Mouse (Mus musculus) urinary bladder, adult 18-20 months (tissue): ENCODE results near the gene Josd2.

Experiments used
- DNase-seq, 2 experiments: peaks; one replicate each; pipeline ENCODE4 v3.0.0; 2022; ENCODE audit warnings: low spot score in 2 of 2, mixed read lengths in 2 of 2

Gene Josd2

GRCm38 (mm10) chr7:44446070-44446855 is 21.5 kb upstream of the Josd2 start:
- DNase-seq, result no peak

DNA sequence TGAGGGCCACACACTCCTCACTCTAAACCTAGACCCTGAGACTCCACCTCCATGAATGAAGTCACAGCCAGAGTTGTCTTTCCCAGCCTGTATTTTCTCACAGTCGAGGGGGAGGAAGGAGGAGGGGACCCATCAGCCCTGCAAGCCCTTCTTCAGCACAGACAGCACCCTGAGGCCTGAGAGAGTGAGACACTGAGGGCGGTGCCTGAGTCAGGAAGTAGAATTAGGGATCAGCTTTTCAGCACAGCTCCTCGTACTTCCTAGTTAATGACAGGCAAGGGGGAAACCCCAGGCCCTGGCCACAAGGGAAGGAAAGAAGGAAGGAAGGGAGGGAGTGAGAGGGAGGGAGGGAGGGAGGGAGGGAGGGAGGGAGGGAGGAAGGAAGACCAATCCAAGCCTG is 14.5 kb upstream of the Josd2 start:
- no peak for DNase-seq

GRCm38 (mm10) chr7:44456302-44456701 is 11.5 kb upstream of the Josd2 start:
- no peak for DNase-seq

DNA sequence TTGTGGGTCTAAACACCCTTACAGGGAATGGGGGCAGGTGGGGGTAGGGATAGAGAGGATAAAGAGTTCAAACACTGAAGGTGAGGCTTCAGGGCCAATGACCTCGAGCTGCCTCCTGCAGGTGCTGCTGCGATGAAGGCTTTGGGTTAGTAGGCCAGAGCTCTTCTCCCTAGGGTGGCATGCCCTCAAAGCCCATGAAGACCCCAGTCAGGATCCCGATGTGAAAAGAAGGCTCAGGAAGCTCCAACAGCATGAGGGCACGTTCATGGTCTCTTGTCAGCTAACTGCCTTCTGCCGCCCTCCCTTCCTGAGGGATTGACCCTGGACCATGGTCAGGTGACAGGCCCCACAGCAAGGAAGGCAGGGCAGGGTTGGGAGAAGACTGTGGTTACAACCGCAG is 7.7 kb upstream of the Josd2 start:
- no peak for DNase-seq

GRCm38 (mm10) chr7:44460767-44461502 is 6.8 kb upstream of the Josd2 start:
- no peak for DNase-seq

DNA sequence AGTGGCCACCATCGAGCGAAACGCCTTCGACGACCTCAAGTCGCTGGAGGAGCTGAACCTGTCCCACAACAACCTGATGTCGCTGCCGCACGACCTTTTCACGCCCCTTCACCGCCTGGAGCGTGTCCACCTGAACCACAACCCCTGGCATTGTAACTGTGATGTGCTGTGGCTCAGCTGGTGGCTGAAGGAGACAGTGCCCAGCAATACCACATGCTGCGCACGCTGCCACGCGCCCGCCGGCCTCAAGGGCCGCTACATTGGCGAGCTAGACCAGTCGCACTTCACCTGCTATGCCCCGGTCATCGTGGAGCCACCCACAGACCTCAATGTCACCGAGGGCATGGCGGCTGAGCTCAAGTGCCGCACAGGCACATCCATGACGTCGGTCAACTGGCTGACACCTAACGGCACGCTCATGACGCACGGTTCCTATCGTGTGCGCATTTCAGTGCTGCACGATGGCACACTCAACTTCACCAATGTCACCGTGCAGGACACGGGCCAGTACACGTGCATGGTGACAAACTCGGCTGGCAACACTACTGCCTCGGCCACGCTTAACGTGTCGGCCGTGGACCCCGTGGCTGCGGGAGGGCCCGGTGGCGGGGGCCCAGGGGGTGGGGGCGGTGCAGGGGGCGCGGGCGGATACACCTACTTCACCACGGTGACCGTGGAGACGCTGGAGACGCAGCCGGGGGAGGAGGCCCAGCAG is 6.1 kb upstream of the Josd2 start:
- no peak for DNase-seq

- DNase-seq, result no peak
Measured at GRCm38 (mm10) chr7:44462218-44463055, 5.3 kb upstream of the Josd2 start.

DNA sequence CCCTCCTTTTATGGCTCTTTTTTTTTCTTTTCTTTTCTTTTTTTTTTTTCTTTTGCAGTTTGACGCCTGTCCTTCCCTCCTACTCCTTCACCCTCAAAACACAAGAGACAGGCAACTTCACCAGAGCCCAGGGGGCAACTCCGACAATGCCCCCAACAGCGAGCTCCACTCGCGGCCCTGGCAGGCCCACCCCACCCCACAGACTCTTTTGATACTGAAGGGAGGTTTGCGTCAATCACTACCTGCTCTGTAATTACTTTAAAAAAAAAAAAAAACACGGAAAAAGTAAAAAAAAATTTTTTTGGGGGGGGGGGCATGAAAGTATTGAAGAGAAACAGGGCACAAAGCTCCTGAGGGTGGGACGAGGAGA is 4.7 kb upstream of the Josd2 start:
- no peak for DNase-seq

GRCm38 (mm10) chr7:44463556-44464225 is 4.1 kb upstream of the Josd2 start:
- no peak for DNase-seq

DNA sequence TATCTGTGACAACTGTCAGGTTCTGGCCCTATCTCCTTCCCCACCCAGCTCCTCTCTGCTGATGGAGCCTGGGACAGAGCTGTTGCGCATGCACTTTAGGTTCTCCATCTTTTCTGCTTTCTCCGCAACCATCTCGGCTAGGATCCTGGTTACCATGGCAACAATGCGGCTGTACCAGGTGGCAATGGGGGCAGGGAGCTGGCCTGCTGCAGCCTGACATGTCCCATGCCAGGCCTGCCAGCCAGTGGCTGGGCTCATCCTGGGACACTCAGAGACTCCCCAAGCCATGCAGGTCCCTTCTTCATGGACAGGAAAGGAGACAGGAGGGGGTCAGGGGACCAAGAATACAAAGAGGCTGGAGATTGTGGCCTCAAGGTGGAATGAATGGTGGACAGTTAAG is 3.3 kb upstream of the Josd2 start:
- DNase-seq, result no peak

GRCm38 (mm10) chr7:44465111-44465510 is 2.7 kb upstream of the Josd2 start, which contains the start of gene Aspdh:
TSS of gene Aspdh (plus strand) at chr7:44465391.
- no peak for DNase-seq

DNA sequence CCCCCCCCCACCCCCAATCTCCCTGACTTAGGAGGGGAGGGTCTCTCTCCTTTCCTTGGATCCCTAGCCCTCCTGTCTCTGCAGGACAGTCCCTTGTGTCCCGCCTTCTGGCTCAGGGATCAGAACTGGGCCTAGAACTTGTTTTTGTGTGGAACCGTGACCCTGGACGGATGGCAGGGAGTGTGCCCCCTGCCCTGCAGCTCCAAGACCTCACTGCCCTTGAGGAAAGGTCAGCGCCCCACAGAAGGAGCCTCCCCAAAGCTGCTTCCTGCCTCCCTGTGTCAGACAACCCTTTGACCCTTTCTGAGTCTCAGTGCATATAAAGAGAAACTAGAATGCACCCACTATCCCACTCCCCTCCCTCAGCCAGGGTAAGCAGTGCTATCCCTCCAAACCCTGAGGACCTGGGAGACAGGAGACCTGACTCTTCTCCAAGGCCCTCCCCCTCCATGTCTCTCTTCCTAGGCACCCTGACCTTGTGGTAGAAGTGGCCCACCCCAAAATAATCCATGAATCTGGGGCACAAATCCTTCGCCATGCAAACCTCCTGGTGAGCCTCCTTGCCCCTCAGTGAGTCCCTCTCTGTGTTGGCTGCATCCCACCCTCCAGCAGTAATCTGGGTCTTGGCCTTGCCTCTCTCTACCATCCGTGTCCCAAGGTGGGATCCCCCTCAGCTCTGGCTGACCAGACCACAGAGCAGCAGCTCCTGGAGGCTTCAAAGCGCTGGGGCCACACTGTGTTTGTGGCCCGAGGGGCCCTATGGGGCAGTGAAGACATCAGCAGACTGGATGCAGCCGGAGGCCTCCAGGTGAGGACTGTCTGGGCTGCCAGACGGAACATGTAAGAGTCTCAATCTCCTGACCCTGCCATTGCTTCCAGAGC is 1.5 kb upstream of the Josd2 start:
- DNase-seq, result no peak

DNA sequence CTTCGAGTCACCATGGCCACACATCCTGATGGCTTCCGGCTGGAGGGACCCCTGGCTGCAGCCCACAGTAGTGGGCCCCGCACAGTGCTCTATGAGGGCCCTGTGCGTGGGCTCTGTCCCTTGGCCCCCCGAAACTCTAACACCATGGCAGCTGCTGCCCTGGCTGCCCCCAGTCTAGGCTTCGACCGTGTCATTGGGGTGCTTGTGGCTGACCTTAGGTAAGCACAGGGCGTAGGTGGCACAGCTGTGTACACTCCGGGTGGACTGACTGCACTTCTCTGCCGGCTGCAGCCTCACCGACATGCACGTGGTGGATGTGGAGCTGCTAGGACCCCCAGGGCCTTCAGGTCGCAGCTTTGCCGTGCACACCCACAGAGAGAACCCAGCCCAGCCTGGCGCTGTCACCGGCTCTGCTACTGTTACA is 880 bp upstream of the Josd2 start:
- DNase-seq, result no peak

- no peak for DNase-seq
Measured at GRCm38 (mm10) chr7:44468644-44469285, 985 bp downstream of the Josd2 start.

DNA sequence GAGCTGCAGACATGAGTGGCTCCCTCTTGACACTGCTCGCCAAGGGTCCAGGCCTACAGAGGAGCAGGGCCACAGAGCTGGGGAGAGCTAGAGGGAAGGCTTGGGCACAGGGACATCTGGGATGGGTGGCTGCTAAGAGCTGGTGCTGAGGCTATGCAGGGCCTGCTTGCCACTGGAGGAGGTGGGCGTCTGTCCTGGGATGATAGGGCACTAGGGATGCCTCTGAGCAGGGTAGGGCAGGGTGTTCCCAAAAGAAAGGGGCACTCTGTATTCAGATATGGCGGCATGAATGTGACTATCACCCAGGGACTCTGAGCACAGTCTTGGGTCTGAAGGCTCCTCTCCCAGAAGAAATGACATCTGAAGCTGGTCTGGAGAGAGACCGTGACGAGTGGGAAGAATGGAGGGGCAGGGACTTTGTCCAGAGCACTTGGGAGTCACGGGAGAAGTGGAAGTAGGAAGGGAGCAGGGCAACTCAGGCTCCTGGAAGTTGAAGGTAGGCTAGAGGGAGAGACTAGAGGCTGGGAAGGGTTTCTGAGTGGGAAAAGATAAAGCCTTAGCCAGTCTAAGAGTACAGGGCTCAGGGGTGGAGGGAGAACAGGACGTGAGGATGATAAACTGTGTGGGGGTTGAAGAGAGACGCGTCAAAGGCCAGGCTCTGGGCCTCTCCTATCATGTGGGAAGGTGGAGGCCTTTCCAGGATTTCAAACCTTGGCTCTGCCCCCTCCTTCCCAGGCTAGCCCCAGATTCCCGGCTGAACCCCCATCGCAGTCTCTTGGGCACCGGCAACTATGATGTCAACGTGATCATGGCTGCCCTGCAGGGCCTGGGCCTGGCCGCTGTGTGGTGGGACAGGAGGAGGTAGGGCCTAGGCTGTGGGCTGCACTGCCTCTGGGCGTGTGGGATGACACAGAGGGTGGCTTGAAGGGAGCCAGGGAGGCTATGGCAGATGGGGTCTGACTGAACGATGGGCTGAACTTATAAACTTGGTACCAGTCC is 2.2 kb downstream of the Josd2 start:
- DNase-seq, result no peak

GRCm38 (mm10) chr7:44470696-44471612 is 3.2 kb downstream of the Josd2 start:
- no peak for DNase-seq

- no peak for DNase-seq
Measured at GRCm38 (mm10) chr7:44471880-44472557, 4.2 kb downstream of the Josd2 start.
